Mouse (Mus musculus): ENCODE data around the gene Cldn13. TPM values are rescaled to one million over a fixed set of nuclear protein-coding genes. Genes with fewer than 3 reads are reported as not detected.

Cldn13 gene
- polyA plus RNA-seq, 1 experiment from 2014 or later = not detected

DNA sequence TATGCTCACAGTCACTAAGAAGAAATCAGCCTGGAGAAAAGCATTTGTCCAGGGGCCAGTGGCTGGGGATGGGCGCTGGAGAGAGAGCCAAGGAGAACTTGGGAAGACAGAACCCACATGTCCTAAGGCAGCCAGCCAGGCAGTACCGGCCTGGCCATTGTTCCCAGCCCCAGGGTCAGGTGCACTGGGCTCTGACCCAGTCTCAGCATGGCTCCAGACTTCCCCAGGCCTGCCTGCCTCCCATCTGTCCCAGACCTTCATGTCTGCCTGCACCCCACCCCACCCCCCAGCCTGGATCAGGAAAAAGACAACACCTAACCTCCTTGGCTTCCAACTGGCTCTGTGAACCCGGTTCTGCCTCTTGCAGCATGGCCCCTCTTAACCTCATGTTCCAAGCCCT, 32.2 kb downstream of the Cldn13 start:
- H3K27me3 ChIP-seq = peaks cover 9% of the 10 kb centered on the region
- DNase-seq (ENCODE audit: low read depth, low spot score) (no peak), ATAC-seq (no peak)
- ChIA-PET CTCF (no interaction called here), POLR2A (no interaction called here)
- no peak for TF ChIP-seq CTCF (IDR thresholded peaks at IDR 0.05)
- in situ Hi-C loops (cut with MboI; ENCODE audit: low pct_unique_long_range_greater_than_20kb) = no loop called here

DNA sequence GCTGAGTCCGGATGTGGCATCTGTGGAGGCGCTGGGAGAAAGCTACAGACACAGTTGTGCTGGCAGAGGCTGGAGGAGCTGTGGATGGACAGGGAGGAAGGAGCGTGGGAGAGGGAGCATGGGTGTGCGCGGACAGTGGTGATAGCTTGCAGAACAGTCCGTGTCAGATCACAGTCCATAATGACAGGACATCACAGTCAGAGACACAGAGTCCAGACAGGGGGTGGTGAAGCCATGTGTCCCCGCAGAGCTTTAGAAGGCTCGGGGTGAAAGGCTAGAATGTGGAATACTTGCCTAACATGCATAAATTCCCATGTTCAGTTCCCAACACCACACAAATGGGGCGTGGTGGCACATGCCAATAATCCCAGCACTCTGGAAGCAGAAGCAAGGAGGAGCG, 38.5 kb downstream of the Cldn13 start:
- H3K27me3 ChIP-seq = peaks cover 5% of the 10 kb centered on the region
- no peak for DNase-seq (ENCODE audit: low read depth, low spot score)
- in situ Hi-C loops (cut with MboI; ENCODE audit: low pct_unique_long_range_greater_than_20kb) = no loop called here
- ChIA-PET CTCF (no interaction called here), POLR2A (no interaction called here)
- no peak for TF ChIP-seq CTCF (IDR thresholded peaks at IDR 0.05)
- ATAC-seq = no peak

DNA sequence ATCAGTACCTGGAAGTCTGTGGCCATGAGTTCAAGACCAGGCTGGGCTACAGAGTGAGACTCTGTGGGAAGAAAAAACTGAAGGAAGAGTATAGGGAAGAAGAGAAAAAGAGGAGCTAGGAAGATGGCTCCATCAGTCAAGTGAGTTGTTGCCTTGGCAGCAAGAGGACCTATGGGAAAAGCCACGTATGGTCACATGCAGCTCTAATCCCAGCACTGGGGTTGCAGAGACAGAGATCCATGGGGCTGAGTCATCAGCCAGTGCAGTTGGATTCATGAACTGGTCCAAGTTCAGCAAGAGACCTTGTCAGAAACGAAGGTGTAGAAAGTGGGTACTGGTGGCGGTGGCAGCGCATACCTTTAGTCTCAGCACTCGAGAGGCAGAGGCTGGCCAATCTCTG, 40.1 kb downstream of the Cldn13 start:
- in situ Hi-C loops (cut with MboI; ENCODE audit: low pct_unique_long_range_greater_than_20kb) = no loop called here
- peaks cover 5% of the 10 kb centered on the region for H3K27me3 ChIP-seq
- POLR2A ChIA-PET = no interaction called here
- CTCF ChIA-PET = no interaction called here
- DNase-seq (ENCODE audit: low read depth, low spot score) (no peak), ATAC-seq (no peak)
- no peak for TF ChIP-seq CTCF (IDR thresholded peaks at IDR 0.05)

DNA sequence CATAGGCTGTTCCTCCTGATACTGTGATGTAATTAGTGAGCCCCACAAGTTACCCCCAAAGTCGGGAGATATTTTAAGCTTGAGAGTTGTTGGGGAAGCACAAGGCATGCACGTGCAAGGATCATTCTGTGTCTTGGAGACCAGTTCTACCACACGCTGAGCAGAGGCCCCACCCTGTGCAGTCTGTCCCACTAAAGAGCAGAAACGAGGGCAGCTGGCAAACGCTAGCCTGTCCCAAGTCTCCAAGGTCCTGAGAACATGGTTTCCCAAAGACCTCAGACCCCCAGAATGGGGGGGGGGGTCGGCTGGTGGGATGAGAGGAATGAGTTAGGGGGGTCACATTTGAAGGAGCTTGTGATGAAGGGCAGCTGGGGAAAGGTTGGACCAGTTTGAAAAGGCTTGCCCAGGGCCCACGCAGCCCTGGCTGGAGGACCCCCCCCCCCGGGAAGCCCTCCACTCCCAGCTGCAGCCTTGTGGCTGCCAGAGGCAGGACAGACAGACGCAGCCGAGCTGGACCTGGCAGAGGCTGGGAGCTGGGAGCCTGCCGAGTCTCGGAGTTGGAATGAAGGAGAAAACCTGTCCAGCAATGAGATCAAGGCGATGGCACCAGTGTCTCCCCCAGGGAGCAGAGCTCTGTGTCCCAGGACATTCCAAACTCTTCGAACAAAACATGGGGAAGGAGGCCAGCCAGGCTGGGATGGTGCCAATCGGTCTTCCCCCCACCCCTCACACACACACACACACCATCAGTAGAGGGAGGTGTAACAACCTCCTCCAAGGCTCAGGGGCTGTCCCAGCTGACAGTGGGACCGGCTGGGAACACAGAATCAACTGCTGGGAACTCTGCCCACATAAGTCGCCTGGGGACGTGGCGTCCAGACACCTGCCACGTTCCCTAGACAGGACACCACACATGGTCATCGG, 41.1 kb downstream of the Cldn13 start:
- peak; percentile 9 for DNase-seq (ENCODE audit: low read depth, low spot score)
- in situ Hi-C loops (cut with MboI; ENCODE audit: low pct_unique_long_range_greater_than_20kb) = no loop called here
- CTCF ChIA-PET = interaction anchor here (1.0 to 2.0 kb wide), 2 partner anchors 12 to 25 kb away, joined by 3 to 4 read pairs; no protein-coding TSS in a partner anchor
- no peak for TF ChIP-seq CTCF (IDR thresholded peaks at IDR 0.05)
- POLR2A ChIA-PET = interaction anchor here (0.5 kb wide), 1 partner anchor 187 kb away, joined by 3 read pairs; no protein-coding TSS in a partner anchor
- peaks cover 2% of the 10 kb centered on the region for H3K27me3 ChIP-seq
- ATAC-seq = no peak

DNA sequence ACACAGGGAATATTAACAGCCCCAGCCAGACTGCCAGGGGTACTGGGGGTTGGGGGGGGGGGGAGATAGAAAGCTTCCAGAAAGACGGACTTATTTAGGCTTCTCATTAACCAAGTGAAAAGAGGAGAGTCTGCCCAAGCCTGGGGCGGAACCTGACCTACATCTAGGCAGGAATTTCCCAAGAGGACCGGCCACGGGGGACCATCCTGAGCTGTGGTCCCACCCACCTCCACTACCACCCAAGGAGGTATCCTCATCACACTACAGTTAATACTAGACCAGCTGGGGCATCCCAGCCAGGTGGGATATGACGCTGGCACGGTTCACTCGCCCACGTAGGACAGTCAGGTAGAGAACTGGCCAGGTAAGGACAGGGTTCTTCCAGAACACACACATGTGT, 42.3 kb downstream of the Cldn13 start:
- POLR2A ChIA-PET = interaction anchor here (0.6 kb wide), 1 partner anchor 191 kb away, joined by 3 read pairs; no protein-coding TSS in a partner anchor
- no peak for TF ChIP-seq CTCF (IDR thresholded peaks at IDR 0.05)
- in situ Hi-C loops (cut with MboI; ENCODE audit: low pct_unique_long_range_greater_than_20kb) = no loop called here
- no peak for DNase-seq (ENCODE audit: low read depth, low spot score)
- CTCF ChIA-PET = interaction anchor here (0.9 to 2.0 kb wide), 2 partner anchors 11 to 25 kb away, joined by 3 to 4 read pairs; no protein-coding TSS in a partner anchor
- H3K27me3 ChIP-seq = peaks cover 2% of the 10 kb centered on the region
- ATAC-seq = peak; percentile 26

DNA sequence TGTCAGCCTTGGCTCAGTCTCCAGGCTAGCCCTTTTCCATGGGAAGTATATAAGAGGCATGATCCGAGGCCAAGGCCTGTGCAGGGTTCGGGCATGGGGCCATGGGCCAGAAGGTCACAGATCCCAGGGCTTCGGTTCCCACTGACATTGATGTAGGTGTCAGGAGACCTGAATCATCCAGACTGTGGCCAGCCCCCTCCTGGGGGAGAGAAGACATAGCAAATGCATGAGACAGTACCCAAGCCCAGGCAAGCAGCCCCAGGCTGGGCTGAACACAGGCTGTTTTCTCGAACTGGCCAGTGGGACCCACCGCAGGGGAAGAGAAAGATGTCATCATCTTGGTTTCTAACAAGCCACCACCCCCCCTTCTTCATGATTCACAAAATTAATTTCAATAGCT, 42.7 kb downstream of the Cldn13 start:
- no peak for TF ChIP-seq CTCF (IDR thresholded peaks at IDR 0.05)
- ATAC-seq = no peak
- DNase-seq (ENCODE audit: low read depth, low spot score) = peak; percentile 81
- ChIA-PET POLR2A (interaction anchor here (0.6 kb wide), 1 partner anchor 192 kb away, joined by 3 read pairs; no protein-coding TSS in a partner anchor), CTCF (interaction anchor here (0.9 to 2.0 kb wide), 2 partner anchors 10 to 25 kb away, joined by 3 to 4 read pairs; no protein-coding TSS in a partner anchor)
- peaks cover under 1% of the 10 kb centered on the region for H3K27me3 ChIP-seq
- in situ Hi-C loops (cut with MboI; ENCODE audit: low pct_unique_long_range_greater_than_20kb) = no loop called here

DNA sequence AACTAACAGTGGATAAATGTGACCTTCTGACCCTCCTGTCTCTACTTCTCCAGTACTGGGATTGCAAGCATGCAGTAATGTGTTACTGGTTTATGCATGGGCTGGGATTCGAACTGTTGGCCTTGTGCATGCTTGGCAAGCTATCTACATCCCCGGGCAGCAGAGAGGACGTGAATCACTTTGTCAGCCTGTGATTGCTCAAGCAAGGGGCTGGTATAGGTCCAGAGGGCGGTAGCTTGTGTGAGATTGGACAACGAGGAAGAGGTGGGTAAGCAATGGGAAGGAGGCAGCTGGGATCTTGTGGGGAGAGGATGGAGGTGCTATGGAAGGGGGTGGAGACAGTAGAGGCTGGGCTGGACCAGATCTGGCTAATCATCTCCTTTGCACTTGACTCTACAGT, 46.8 kb downstream of the Cldn13 start:
- CTCF ChIA-PET = no interaction called here
- H3K27me3 ChIP-seq = no peaks in the 10 kb centered on the region
- ATAC-seq (no peak), DNase-seq (ENCODE audit: low read depth, low spot score) (no peak)
- in situ Hi-C loops (cut with MboI; ENCODE audit: low pct_unique_long_range_greater_than_20kb) = no loop called here
- POLR2A ChIA-PET = no interaction called here
- no peak for TF ChIP-seq CTCF (IDR thresholded peaks at IDR 0.05)

DNA sequence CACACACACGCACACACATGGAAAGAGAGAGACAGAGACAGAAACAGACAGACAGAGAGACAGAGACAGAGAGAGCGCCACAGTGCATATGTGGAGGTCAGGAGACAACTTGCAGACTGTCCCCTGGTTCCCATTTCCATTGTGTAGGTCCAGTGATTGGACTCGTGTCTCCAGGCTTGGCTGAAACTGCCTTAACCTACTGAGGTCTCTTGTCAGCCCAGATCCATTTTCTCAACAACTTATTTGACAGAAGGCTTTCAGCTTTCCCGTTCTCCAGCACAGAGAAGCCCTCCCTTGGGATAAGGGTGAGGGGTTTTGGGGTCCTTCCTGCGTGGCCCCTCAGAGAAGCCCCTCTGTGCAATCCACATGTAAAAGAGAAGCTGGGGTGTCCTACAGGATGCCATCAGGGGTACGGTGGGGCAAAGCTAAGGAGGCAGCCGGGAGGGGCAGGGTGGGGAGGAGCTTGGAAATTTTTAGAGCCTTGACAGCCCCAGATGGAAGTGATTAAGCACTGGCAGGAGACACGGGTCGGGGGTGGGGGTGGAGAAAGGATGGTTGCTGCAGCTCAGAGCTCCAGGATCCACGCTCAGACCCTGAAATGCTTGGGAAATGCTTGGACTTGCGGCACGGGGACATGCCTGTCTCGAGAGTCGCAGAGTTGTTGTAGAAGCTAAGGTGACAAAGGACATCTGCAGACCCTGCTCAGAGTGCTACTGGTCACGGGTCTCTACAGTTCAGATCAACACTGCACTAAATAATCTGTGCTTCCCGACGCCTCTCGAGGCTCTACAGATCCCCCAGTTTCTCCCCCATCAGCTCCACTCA, 47.8 kb downstream of the Cldn13 start:
- ATAC-seq = no peak
- no peak for TF ChIP-seq CTCF (IDR thresholded peaks at IDR 0.05)
- CTCF ChIA-PET = no interaction called here
- no peaks in the 10 kb centered on the region for H3K27me3 ChIP-seq
- in situ Hi-C loops (cut with MboI; ENCODE audit: low pct_unique_long_range_greater_than_20kb) = no loop called here
- no peak for DNase-seq (ENCODE audit: low read depth, low spot score)
- POLR2A ChIA-PET = no interaction called here

DNA sequence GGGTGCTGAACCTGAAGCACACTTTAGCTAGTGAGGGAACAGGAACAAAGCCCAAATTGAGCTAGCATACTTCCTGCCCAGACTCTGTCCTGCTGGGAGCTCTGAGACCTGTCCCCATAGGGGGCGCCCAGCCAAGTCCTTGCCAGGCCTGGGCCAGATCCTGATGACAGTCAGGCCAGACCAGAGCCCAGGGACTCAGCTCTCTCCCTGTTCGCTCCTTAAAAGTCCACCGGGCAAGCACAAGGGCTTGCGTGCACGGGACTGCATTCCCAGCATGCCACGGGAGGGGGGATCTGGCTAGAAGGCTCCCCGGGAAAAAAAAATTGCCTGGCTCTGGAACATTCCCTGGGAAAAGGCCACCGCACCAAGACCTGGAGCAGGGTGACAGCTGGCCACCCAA, 50.2 kb downstream of the Cldn13 start:
- in situ Hi-C loops (cut with MboI; ENCODE audit: low pct_unique_long_range_greater_than_20kb) = no loop called here
- no peak for DNase-seq (ENCODE audit: low read depth, low spot score)
- ChIA-PET POLR2A (interaction anchor here (0.6 kb wide), 1 partner anchor 119 kb away, joined by 3 read pairs; no protein-coding TSS in a partner anchor), CTCF (interaction anchor here (0.8 to 2.3 kb wide), 3 partner anchors 9 to 24 kb away, joined by 3 to 10 read pairs (median 5); no protein-coding TSS in a partner anchor)
- H3K27me3 ChIP-seq = no peaks in the 10 kb centered on the region
- ATAC-seq = no peak
- TF ChIP-seq CTCF (IDR thresholded peaks at IDR 0.05) = no peak

Other genes starting within 250 kb of the Cldn13 start
- gene Limk1, start 226.9 kb downstream of the Cldn13 start, polyA plus RNA-seq (2021) = 18.6 TPM
- not detected for gene Eln, start 168.2 kb downstream of the Cldn13 start, polyA plus RNA-seq (2021)
- not detected for gene Tmem270, start 8.8 kb downstream of the Cldn13 start, polyA plus RNA-seq (2021)
- 27.5 TPM for gene Mettl27, start 16.8 kb upstream of the Cldn13 start, polyA plus RNA-seq (2021)
- 0.09 TPM for gene Cldn4, start 31.4 kb upstream of the Cldn13 start, polyA plus RNA-seq (2021)
- not detected for gene Cldn3, start 70.7 kb upstream of the Cldn13 start, polyA plus RNA-seq (2021)
- gene Abhd11, start 93.6 kb upstream of the Cldn13 start, polyA plus RNA-seq (2021) = 82.8 TPM
- 12.0 TPM for gene Stx1a, start 108.0 kb upstream of the Cldn13 start, polyA plus RNA-seq (2021)
- gene Dnajc30, start 148.7 kb upstream of the Cldn13 start, polyA plus RNA-seq (2021) = 22.5 TPM
- gene Bud23, start 149.4 kb upstream of the Cldn13 start, polyA plus RNA-seq (2021) = 58.7 TPM
- 18.1 TPM for gene Vps37d, start 162.7 kb upstream of the Cldn13 start, polyA plus RNA-seq (2021)
- gene Mlxipl, start 174.4 kb upstream of the Cldn13 start, polyA plus RNA-seq (2021) = 2.8 TPM
- gene Tbl2, start 234.1 kb upstream of the Cldn13 start, polyA plus RNA-seq (2021) = 12.3 TPM